Mouse (Mus musculus) heart, postnatal 0 days (tissue): ENCODE results near the gene Pan2.

Experiments
- CTCF ChIP-seq: IDR thresholded peaks from 2 replicates; pipeline ENCODE4 v1.5.1; 2016; ENCODE audit warnings: antibody characterized with exemption, control low read depth, low read depth
- EP300 ChIP-seq: IDR thresholded peaks from 2 replicates; pipeline ENCODE4 v1.6.1; 2016; ENCODE audit warnings: antibody characterized with exemption, low read depth

DNA sequence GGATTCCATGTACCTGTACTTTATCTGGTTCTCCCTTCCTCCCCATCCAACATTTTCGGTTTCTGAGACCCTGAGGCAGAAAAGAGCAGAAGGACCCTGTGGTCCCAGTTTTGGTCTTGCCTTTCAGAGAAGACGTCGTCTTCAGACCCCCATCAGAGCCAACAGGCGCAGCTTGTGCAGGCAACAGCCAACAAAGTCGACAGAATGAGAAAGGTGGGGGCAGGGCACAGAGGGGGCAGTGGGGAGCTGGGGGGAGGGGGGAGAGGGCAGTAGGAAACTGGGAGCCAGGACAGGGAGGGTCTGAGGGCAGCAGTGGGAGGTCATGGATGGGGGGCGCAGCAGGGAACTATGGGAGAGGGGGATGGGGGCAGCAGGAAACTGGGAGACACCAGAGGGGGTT is 25.0 kb upstream of the Pan2 start:
- no peak for TF ChIP-seq EP300
- TF ChIP-seq CTCF, result no peak
